Mouse (Mus musculus) brain, embryonic 14.5 days (tissue): ENCODE results near the gene Dip2b.

ENCODE experiments used
- CTCF ChIP-seq: fragments of 200-500 bp; IDR thresholded peaks from 2 replicates; pipeline ENCODE4 v1.5.1; 2012; ENCODE audit warnings: inconsistent platforms, mild to moderate bottlenecking, moderate library complexity, borderline replicate concordance; ENCODE audit not compliant: insufficient read depth, insufficient read length; ENCODE audit errors: extremely low read depth
- POLR2A ChIP-seq: fragments of 200-500 bp; IDR thresholded peaks from 2 replicates; pipeline ENCODE4 v1.6.1; 2012; ENCODE audit warnings: mild to moderate bottlenecking, inconsistent platforms, borderline replicate concordance; ENCODE audit not compliant: poor library complexity, insufficient read depth, insufficient read length, severe bottlenecking; ENCODE audit errors: extremely low read depth

- no peak for TF ChIP-seq CTCF
- TF ChIP-seq POLR2A, result no peak
These were observed 43.6 kb downstream of the Dip2b start for GRCm38 (mm10) chr15:100082052-100082451.
